Mouse (Mus musculus): ENCODE results near the gene Copz1. TPM values are rescaled to one million over a fixed set of nuclear protein-coding genes. Genes with fewer than 3 reads are reported as not detected.

Copz1 gene
- polyA plus RNA-seq, 1 experiment from 2014 or later: 286 TPM

DNA sequence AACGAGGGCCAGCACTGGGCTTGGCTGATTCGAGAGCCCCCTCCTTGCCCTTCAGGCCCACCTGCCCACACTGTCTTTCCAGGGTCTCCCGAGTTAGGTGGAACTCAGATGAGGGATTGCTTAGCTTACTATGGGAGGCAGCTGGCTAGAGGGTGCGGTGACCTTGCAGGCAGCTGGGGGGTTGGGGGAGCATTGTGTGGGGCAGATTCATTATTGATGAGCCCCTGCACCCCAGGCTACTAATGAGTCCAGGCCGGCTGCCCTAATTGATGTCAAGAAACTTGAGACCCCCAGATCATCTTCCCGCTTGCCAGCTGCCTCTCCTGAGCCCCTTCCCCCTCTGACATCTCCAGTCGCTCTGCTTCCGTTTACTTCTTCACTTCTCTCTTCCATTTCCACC, 69.0 kb downstream of the Copz1 start:
- Histone ChIP-seq H3K36me3 (ENCODE audit: control insufficient read depth, insufficient read depth, low read length) (peaks cover 4% of the 10 kb centered on the region; the same call in 1 of the 2 replicates), H3K9ac (ENCODE audit: low read length) (no peak overlapping the region), H3K9me3 (ENCODE audit: control insufficient read depth, low read length) (no peaks in the 10 kb centered on the region), H3K27me3 (ENCODE audit: control insufficient read depth, insufficient read depth, low read length) (peaks cover 17% of the 10 kb centered on the region; the same call in 1 of the 2 replicates), H3K4me2 (0 out of 2 replicates have a peak overlapping the region, but pooled peaks have one; percentile 9), H3K4me3 (ENCODE audit: low read depth, low read length) (no peak overlapping the region), H3K4me1 (ENCODE audit: control insufficient read depth, insufficient read depth, low read length) (peaks cover 9% of the 10 kb centered on the region), H3K27ac (ENCODE audit: low read depth, low read length) (no peak overlapping the region)
- ATAC-seq (ENCODE audit: low FRiP score) (no peak), DNase-seq (ENCODE audit: low spot score, missing footprints) (no peak)
- WGBS: 62% methylated on average over 8 of the region's 8 CpGs

- peak; percentile 97 for DNase-seq (ENCODE audit: low spot score, missing footprints)
- 13% methylated on average over 4 of the region's 4 CpGs for WGBS
- peak; percentile 8 for ATAC-seq (ENCODE audit: low FRiP score)
- H3K4me2 ChIP-seq: no peak overlapping the region
- H3K27ac ChIP-seq (ENCODE audit: low read depth, low read length): no peak overlapping the region
- H3K27me3 ChIP-seq (ENCODE audit: control insufficient read depth, insufficient read depth, low read length): peaks cover 17% of the 10 kb centered on the region; the same call in 1 of the 2 replicates
- peaks cover 9% of the 10 kb centered on the region for H3K4me1 ChIP-seq (ENCODE audit: control insufficient read depth, insufficient read depth, low read length)
- peaks cover 5% of the 10 kb centered on the region; the same call in 1 of the 2 replicates for H3K36me3 ChIP-seq (ENCODE audit: control insufficient read depth, insufficient read depth, low read length)
- H3K9ac ChIP-seq (ENCODE audit: low read length): no peak overlapping the region
- H3K9me3 ChIP-seq (ENCODE audit: control insufficient read depth, low read length): no peaks in the 10 kb centered on the region
- no peak overlapping the region for H3K4me3 ChIP-seq (ENCODE audit: low read depth, low read length)
Observed at GRCm38 (mm10) chr15:103342415-103342814, 69.9 kb downstream of the Copz1 start.

DNA sequence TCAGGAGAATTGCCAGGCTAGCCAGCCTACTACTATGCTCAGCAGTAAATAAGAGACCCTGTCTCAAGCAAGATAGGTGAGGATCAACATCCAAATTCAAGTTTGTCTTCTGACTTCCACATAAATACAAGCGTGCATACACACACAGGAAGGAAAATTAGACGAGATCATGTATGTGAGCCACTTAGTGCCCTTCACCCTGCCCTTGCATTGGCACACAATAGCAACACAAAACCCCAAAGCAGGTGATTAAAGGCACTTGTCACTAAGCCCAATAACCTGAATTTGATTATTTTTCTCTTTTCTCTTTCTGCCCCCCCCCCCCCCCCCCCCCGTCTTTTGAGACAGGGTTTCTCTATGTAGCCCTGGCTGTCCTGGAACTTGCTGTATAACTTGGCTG, 70.5 kb downstream of the Copz1 start:
- peaks cover 5% of the 10 kb centered on the region; the same call in 1 of the 2 replicates for H3K36me3 ChIP-seq (ENCODE audit: control insufficient read depth, insufficient read depth, low read length)
- H3K9ac ChIP-seq (ENCODE audit: low read length): no peak overlapping the region
- H3K27ac ChIP-seq (ENCODE audit: low read depth, low read length): no peak overlapping the region
- H3K4me1 ChIP-seq (ENCODE audit: control insufficient read depth, insufficient read depth, low read length): peaks cover 9% of the 10 kb centered on the region
- no peak overlapping the region for H3K4me3 ChIP-seq (ENCODE audit: low read depth, low read length)
- DNase-seq (ENCODE audit: low spot score, missing footprints): peak; percentile 53
- ATAC-seq (ENCODE audit: low FRiP score): no peak
- H3K4me2 ChIP-seq: no peak overlapping the region
- peaks cover 17% of the 10 kb centered on the region; the same call in 1 of the 2 replicates for H3K27me3 ChIP-seq (ENCODE audit: control insufficient read depth, insufficient read depth, low read length)
- H3K9me3 ChIP-seq (ENCODE audit: control insufficient read depth, low read length): no peaks in the 10 kb centered on the region
- WGBS: 82% methylated on average over 2 of the region's 3 CpGs

DNA sequence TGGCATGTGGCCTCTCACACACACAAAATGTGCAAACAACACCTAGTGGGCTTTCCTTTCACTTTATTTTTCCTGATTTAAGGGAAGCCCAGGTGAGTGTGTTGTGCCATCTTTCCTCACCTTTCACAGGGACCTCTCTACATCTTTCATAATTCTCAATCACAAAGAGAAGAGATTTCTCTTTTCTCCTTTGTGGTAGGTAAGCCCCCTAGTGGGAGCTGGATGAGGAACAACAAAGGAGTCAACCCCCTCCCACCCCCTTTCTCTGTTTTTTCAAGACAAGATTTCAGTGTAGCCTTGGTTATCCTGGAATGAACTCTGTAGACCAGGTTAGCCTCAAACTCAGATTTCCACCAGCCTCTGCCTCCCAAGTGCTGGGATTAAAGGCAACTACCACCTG, 71.0 kb downstream of the Copz1 start:
- Histone ChIP-seq H3K9ac (ENCODE audit: low read length) (no peak overlapping the region), H3K4me3 (ENCODE audit: low read depth, low read length) (no peak overlapping the region), H3K27ac (ENCODE audit: low read depth, low read length) (no peak overlapping the region), H3K9me3 (ENCODE audit: control insufficient read depth, low read length) (no peaks in the 10 kb centered on the region), H3K36me3 (ENCODE audit: control insufficient read depth, insufficient read depth, low read length) (peaks cover 5% of the 10 kb centered on the region; the same call in 1 of the 2 replicates), H3K4me1 (ENCODE audit: control insufficient read depth, insufficient read depth, low read length) (peaks cover 9% of the 10 kb centered on the region), H3K4me2 (no peak overlapping the region), H3K27me3 (ENCODE audit: control insufficient read depth, insufficient read depth, low read length) (peaks cover 17% of the 10 kb centered on the region; the same call in 1 of the 2 replicates)
- no peak for ATAC-seq (ENCODE audit: low FRiP score)
- peak; percentile 53 for DNase-seq (ENCODE audit: low spot score, missing footprints)

DNA sequence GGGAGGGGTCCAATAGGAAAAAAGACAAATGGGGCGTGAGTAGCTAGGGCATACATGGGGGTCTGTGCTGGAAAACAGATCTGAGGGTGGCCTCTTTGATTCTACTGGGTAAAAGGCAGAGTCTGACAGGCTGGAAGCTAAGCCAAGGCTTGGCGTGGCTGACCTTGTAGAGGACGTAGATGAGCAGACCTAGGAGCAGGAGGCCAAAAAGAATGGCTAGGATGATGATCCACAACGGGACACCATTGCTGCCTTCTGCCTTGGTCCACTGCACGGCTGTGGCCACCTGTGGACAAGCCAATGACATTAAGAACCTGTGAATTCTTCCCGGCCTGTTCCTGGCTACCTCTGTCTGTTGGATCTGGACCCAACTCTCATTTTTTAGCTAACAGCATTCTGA, 73.3 kb downstream of the Copz1 start:
- WGBS: 84% methylated on average over 6 of the region's 6 CpGs
- Histone ChIP-seq H3K27me3 (ENCODE audit: control insufficient read depth, insufficient read depth, low read length) (peaks cover 9% of the 10 kb centered on the region; the same call in 1 of the 2 replicates), H3K36me3 (ENCODE audit: control insufficient read depth, insufficient read depth, low read length) (peaks cover 5% of the 10 kb centered on the region; the same call in 1 of the 2 replicates), H3K4me3 (ENCODE audit: low read depth, low read length) (no peak overlapping the region), H3K9me3 (ENCODE audit: control insufficient read depth, low read length) (no peaks in the 10 kb centered on the region), H3K4me2 (no peak overlapping the region), H3K9ac (ENCODE audit: low read length) (no peak overlapping the region), H3K4me1 (ENCODE audit: control insufficient read depth, insufficient read depth, low read length) (no peaks in the 10 kb centered on the region), H3K27ac (ENCODE audit: low read depth, low read length) (no peak overlapping the region)
- DNase-seq (ENCODE audit: low spot score, missing footprints) (no peak), ATAC-seq (ENCODE audit: low FRiP score) (no peak)

- Histone ChIP-seq H3K27ac (ENCODE audit: low read depth, low read length) (no peak overlapping the region), H3K9me3 (ENCODE audit: control insufficient read depth, low read length) (no peaks in the 10 kb centered on the region), H3K27me3 (ENCODE audit: control insufficient read depth, insufficient read depth, low read length) (no peaks in the 10 kb centered on the region), H3K36me3 (ENCODE audit: control insufficient read depth, insufficient read depth, low read length) (peaks cover 5% of the 10 kb centered on the region; the same call in 1 of the 2 replicates), H3K9ac (ENCODE audit: low read length) (no peak overlapping the region), H3K4me2 (no peak overlapping the region), H3K4me1 (ENCODE audit: control insufficient read depth, insufficient read depth, low read length) (no peaks in the 10 kb centered on the region), H3K4me3 (ENCODE audit: low read depth, low read length) (no peak overlapping the region)
- WGBS: 10% methylated on average over 2 of the region's 2 CpGs
- ATAC-seq (ENCODE audit: low FRiP score) (no peak), DNase-seq (ENCODE audit: low spot score, missing footprints) (peak; percentile 83)
Observed at GRCm38 (mm10) chr15:103347275-103347684, 74.8 kb downstream of the Copz1 start.

MicroRNAs within 50 kb of the gene (microRNA counts, 519-probe panel; counts per million panel counts)
- 5,448 counts per million, percentile 69 among the panel's probes with 10 or more counts for microRNA mmu-miR-148b

Small RNA genes within 50 kb of the gene (microRNA-seq; reads per million reads assigned to microRNA genes)
- gene Mir148b: 568 reads per million, percentile 72 among the genes with 10 or more reads in this experiment

Other genes with a start within 250 kb of the Copz1 start
- 26.5 and 27.2 TPM in 2 replicates for gene Smug1, start 105.6 kb upstream of the Copz1 start, polyA plus RNA-seq (2014; fragmentation: Nextera tagmentation; extraction: Ambion mirVana)
- 206 and 218 TPM in 2 replicates for gene Cbx5, start 32.9 kb upstream of the Copz1 start, polyA plus RNA-seq (2014; fragmentation: Nextera tagmentation; extraction: Ambion mirVana)
- gene Hnrnpa1, start 32.3 kb upstream of the Copz1 start, polyA plus RNA-seq (2014; fragmentation: Nextera tagmentation; extraction: Ambion mirVana): 1,348 and 1,391 TPM in 2 replicates
- gene Nfe2, start 14.3 kb upstream of the Copz1 start, polyA plus RNA-seq (2014; fragmentation: Nextera tagmentation; extraction: Ambion mirVana): 6.8 and 6.9 TPM in 2 replicates
- gene Gpr84, start 37.9 kb downstream of the Copz1 start, polyA plus RNA-seq (2014; fragmentation: Nextera tagmentation; extraction: Ambion mirVana): 0.12 and 0.23 TPM in 2 replicates
- 19.4 and 24.3 TPM in 2 replicates for gene Zfp385a, start 67.4 kb downstream of the Copz1 start, polyA plus RNA-seq (2014; fragmentation: Nextera tagmentation; extraction: Ambion mirVana)
- gene Itga5, start 94.0 kb downstream of the Copz1 start, polyA plus RNA-seq (2014; fragmentation: Nextera tagmentation; extraction: Ambion mirVana): 15.9 and 18.1 TPM in 2 replicates
- gene Gtsf1, start 157.8 kb downstream of the Copz1 start, polyA plus RNA-seq (2014; fragmentation: Nextera tagmentation; extraction: Ambion mirVana): not detected in 2 replicates
- 0.23 TPM in 1 of 2 replicates, not detected in the other for gene Gtsf2, start 175.8 kb downstream of the Copz1 start, polyA plus RNA-seq (2014; fragmentation: Nextera tagmentation; extraction: Ambion mirVana)
- 2.4 and 2.7 TPM in 2 replicates for gene Nckap1l, start 181.1 kb downstream of the Copz1 start, polyA plus RNA-seq (2014; fragmentation: Nextera tagmentation; extraction: Ambion mirVana)
- 31.8 and 35.6 TPM in 2 replicates for gene Pde1b, start 230.3 kb downstream of the Copz1 start, polyA plus RNA-seq (2014; fragmentation: Nextera tagmentation; extraction: Ambion mirVana)